Mouse (Mus musculus) B cell, adult 2 months (primary cell): ENCODE data around the gene Phf20.
A peak's percentile ranks its signal among the peaks of the same experiment; 100 is the strongest.
"Not testable (repeated sequence)": the region's sequence is repeated elsewhere in the genome, so short reads cannot be mapped to it uniquely, and the experiment has no call there.

Source experiments
- DNase-seq, 2 experiments: peaks; one replicate each; pipeline ENCODE4 v3.0.0; 2022

Gene Phf20

GRCm38 (mm10) chr2:156201486-156201885 lies 5.2 kb downstream of the Phf20 start:
- DNase-seq = peak; percentile 54 to 60

GRCm38 (mm10) chr2:156202848-156203437 lies 6.7 kb downstream of the Phf20 start:
- DNase-seq = no peak

GRCm38 (mm10) chr2:156203917-156204316 lies 7.7 kb downstream of the Phf20 start:
- DNase-seq = peak; percentile 27 to 29

GRCm38 (mm10) chr2:156217786-156218185 lies 21.5 kb downstream of the Phf20 start:
- DNase-seq = no peak

- no peak for DNase-seq
These were observed 25.8 kb downstream of the Phf20 start for GRCm38 (mm10) chr2:156222100-156222499.

GRCm38 (mm10) chr2:156224043-156224442 lies 27.8 kb downstream of the Phf20 start:
- DNase-seq = no peak

- no peak for DNase-seq
These were observed 31.4 kb downstream of the Phf20 start for GRCm38 (mm10) chr2:156227689-156228088.

- no peak for DNase-seq
These were observed 32.9 kb downstream of the Phf20 start for GRCm38 (mm10) chr2:156229171-156229570.

- no peak for DNase-seq
These were observed 35.1 kb downstream of the Phf20 start for GRCm38 (mm10) chr2:156231340-156231739.

GRCm38 (mm10) chr2:156233275-156233948 lies 37.1 kb downstream of the Phf20 start:
- no peak for DNase-seq

- DNase-seq = not testable (repeated sequence)
These were observed 37.8 kb downstream of the Phf20 start for GRCm38 (mm10) chr2:156234016-156234415.

- DNase-seq = no peak
These were observed 39.6 kb downstream of the Phf20 start for GRCm38 (mm10) chr2:156235847-156236246.

- DNase-seq = no peak
These were observed 45.4 kb downstream of the Phf20 start for GRCm38 (mm10) chr2:156241662-156242061.

GRCm38 (mm10) chr2:156243011-156243410 lies 46.7 kb downstream of the Phf20 start:
- DNase-seq = no peak

GRCm38 (mm10) chr2:156247599-156247998 lies 51.3 kb downstream of the Phf20 start:
- no peak for DNase-seq

GRCm38 (mm10) chr2:156250761-156251160 lies 54.5 kb downstream of the Phf20 start:
- DNase-seq = no peak

GRCm38 (mm10) chr2:156251291-156251690 lies 55.0 kb downstream of the Phf20 start:
- DNase-seq = no peak

- DNase-seq = no peak
These were observed 60.8 kb downstream of the Phf20 start for GRCm38 (mm10) chr2:156257051-156257450.

- no peak for DNase-seq
These were observed 61.9 kb downstream of the Phf20 start for GRCm38 (mm10) chr2:156257922-156258761.

- peak; percentile 13 to 14 for DNase-seq
These were observed 64.7 kb downstream of the Phf20 start for GRCm38 (mm10) chr2:156260968-156261367.

GRCm38 (mm10) chr2:156263204-156263893 lies 67.1 kb downstream of the Phf20 start:
- no peak for DNase-seq

GRCm38 (mm10) chr2:156267636-156268035 lies 71.4 kb downstream of the Phf20 start:
- DNase-seq = no peak

- DNase-seq = no peak
These were observed 76.3 kb downstream of the Phf20 start for GRCm38 (mm10) chr2:156272553-156272952.
